Mouse (Mus musculus) hindbrain, postnatal 0 days (tissue): ENCODE measurements at regions not wholly inside any gene's neighbourhood (a gene's known extent, or its start where the extent isn't known, plus 50 kb on each side); places are given as distances from the start of the nearest gene placed in this dataset.

ENCODE experiments used
- ATAC-seq: fragments of 200-750 bp; cut with Nextera tagmentation; 2 replicates; pipeline ENCODE4 v1.8.0; 2017; ENCODE audit warnings: mild to moderate bottlenecking, moderate TSS enrichment, moderate library complexity
- DNase-seq: peaks from one replicate; pipeline ENCODE4 v3.0.0-alpha.2; 2015; ENCODE audit warnings: low spot score
- H3K27ac ChIP-seq: fragments of 300-500 bp; sonication (generic); 2 replicates; pipeline ENCODE4 v1.5.1; 2014; ENCODE audit warnings: mild to moderate bottlenecking
- H3K27me3 ChIP-seq: fragments of 300-500 bp; sonication (generic); 2 replicates; pipeline ENCODE4 v1.6.1; 2014; ENCODE audit warnings: low read length, mixed read lengths; ENCODE audit not compliant: insufficient read depth
- H3K36me3 ChIP-seq: fragments of 300-500 bp; sonication (generic); 2 replicates; pipeline ENCODE4 v1.6.1; 2014; ENCODE audit warnings: low read length, mixed read lengths; ENCODE audit not compliant: insufficient read depth
- H3K4me1 ChIP-seq: fragments of 300-500 bp; sonication (generic); 2 replicates; pipeline ENCODE4 v1.6.1; 2014; ENCODE audit warnings: antibody characterized with exemption, low read length, mixed read lengths; ENCODE audit not compliant: insufficient read depth
- H3K4me2 ChIP-seq: fragments of 300-500 bp; sonication (generic); 2 replicates; pipeline ENCODE4 v1.6.1; 2014; ENCODE audit warnings: low read depth, mild to moderate bottlenecking, low read length, moderate library complexity, mixed read lengths
- H3K4me3 ChIP-seq: fragments of 300-500 bp; sonication (generic); 2 replicates; pipeline ENCODE4 v1.5.1; 2014; ENCODE audit warnings: low read length
- H3K9ac ChIP-seq: fragments of 300-500 bp; sonication (generic); replicated peaks from 2 replicates; pipeline ENCODE4 v1.6.1; 2014; ENCODE audit warnings: mild to moderate bottlenecking, low read length, moderate library complexity, mixed read lengths
- H3K9me3 ChIP-seq: fragments of 300-500 bp; sonication (generic); 2 replicates; pipeline ENCODE4 v1.6.1; 2016; ENCODE audit warnings: low read length, mixed read lengths
- CTCF ChIP-seq: IDR thresholded peaks from 2 replicates; pipeline ENCODE4 v1.5.1; 2016; ENCODE audit warnings: antibody characterized with exemption, control low read depth, low read depth
- WGBS: fragments of 180-500 bp; shearing (Covaris S2); extraction: QIAGEN DNeasy Blood & Tissue Kit; methylation state at CpG from one replicate; pipeline ENCODE4 v1.1.7; 2014; 5-methylcytosine and 5-hydroxymethylcytosine counted together

GRCm38 (mm10) chr1:19899426-19899825 lies 690.7 kb downstream of the Tfap2b start:
- no peak for TF ChIP-seq CTCF
- no peaks in the 10 kb centered on the region for H3K27me3 ChIP-seq
- H3K27ac ChIP-seq, result no peak overlapping the region
- no peak overlapping the region for H3K9ac ChIP-seq
- H3K4me1 ChIP-seq, result no peaks in the 10 kb centered on the region
- DNase-seq (no peak), ATAC-seq (no peak)
- H3K4me2 ChIP-seq, result no peak overlapping the region
- H3K9me3 ChIP-seq, result no peaks in the 10 kb centered on the region
- WGBS, result 48% methylated on average over 5 of the region's 5 CpGs
- no peak overlapping the region for H3K4me3 ChIP-seq
- H3K36me3 ChIP-seq, result no peaks in the 10 kb centered on the region

- no peaks in the 10 kb centered on the region for H3K4me1 ChIP-seq
- TF ChIP-seq CTCF, result no peak
- DNase-seq, result peak; percentile 39
- no peak overlapping the region for H3K4me3 ChIP-seq
- 26% methylated on average over 12 of the region's 12 CpGs for WGBS
- H3K36me3 ChIP-seq, result no peaks in the 10 kb centered on the region
- H3K27me3 ChIP-seq, result no peaks in the 10 kb centered on the region
- H3K4me2 ChIP-seq, result no peak overlapping the region
- no peak overlapping the region for H3K27ac ChIP-seq
- ATAC-seq, result peak; percentile 74; the same call in 1 of the 2 replicates
- H3K9me3 ChIP-seq, result no peaks in the 10 kb centered on the region
- no peak overlapping the region for H3K9ac ChIP-seq
Observed at GRCm38 (mm10) chr1:19899889-19900310, 691.2 kb downstream of the Tfap2b start.

- WGBS, result 45% methylated on average over 2 of the region's 2 CpGs
- ATAC-seq, result no peak
- Histone ChIP-seq H3K9me3 (no peaks in the 10 kb centered on the region), H3K4me1 (no peaks in the 10 kb centered on the region), H3K27me3 (no peaks in the 10 kb centered on the region), H3K36me3 (no peaks in the 10 kb centered on the region), H3K9ac (no peak overlapping the region), H3K27ac (no peak overlapping the region), H3K4me3 (no peak overlapping the region), H3K4me2 (no peak overlapping the region)
- DNase-seq, result no peak
- no peak for TF ChIP-seq CTCF
Observed at GRCm38 (mm10) chr1:19900983-19901531, 692.3 kb downstream of the Tfap2b start.

- ATAC-seq (no peak), DNase-seq (no peak)
- Histone ChIP-seq H3K9me3 (no peaks in the 10 kb centered on the region), H3K36me3 (no peaks in the 10 kb centered on the region), H3K9ac (no peak overlapping the region), H3K27me3 (no peaks in the 10 kb centered on the region), H3K4me3 (no peak overlapping the region), H3K27ac (no peak overlapping the region), H3K4me1 (no peaks in the 10 kb centered on the region), H3K4me2 (no peak overlapping the region)
- WGBS, result 54% methylated on average over 2 of the region's 2 CpGs
- no peak for TF ChIP-seq CTCF
Observed at GRCm38 (mm10) chr1:19912194-19912846, 703.6 kb downstream of the Tfap2b start.

GRCm38 (mm10) chr1:19918762-19919161 lies 699.1 kb downstream of the Pkhd1 start:
- no peaks in the 10 kb centered on the region for H3K36me3 ChIP-seq
- TF ChIP-seq CTCF, result no peak
- DNase-seq (peak; percentile 13), ATAC-seq (no peak)
- H3K4me2 ChIP-seq, result no peak overlapping the region
- no peak overlapping the region for H3K4me3 ChIP-seq
- no peaks in the 10 kb centered on the region for H3K27me3 ChIP-seq
- H3K4me1 ChIP-seq, result no peaks in the 10 kb centered on the region
- H3K27ac ChIP-seq, result no peak overlapping the region
- no peak overlapping the region for H3K9ac ChIP-seq
- H3K9me3 ChIP-seq, result no peaks in the 10 kb centered on the region
- 80% methylated on average over 4 of the region's 4 CpGs for WGBS

- Histone ChIP-seq H3K9ac (no peak overlapping the region), H3K27ac (no peak overlapping the region), H3K27me3 (no peaks in the 10 kb centered on the region), H3K36me3 (no peaks in the 10 kb centered on the region), H3K4me1 (no peaks in the 10 kb centered on the region), H3K9me3 (no peaks in the 10 kb centered on the region), H3K4me2 (no peak overlapping the region), H3K4me3 (no peak overlapping the region)
- 0 out of 2 replicates have a peak, but pooled peaks have one; percentile 21 for TF ChIP-seq CTCF
- WGBS, result 65% methylated on average over 1 of the region's 1 CpGs
- DNase-seq (no peak), ATAC-seq (no peak)
Observed at GRCm38 (mm10) chr1:19927192-19927591, 690.7 kb downstream of the Pkhd1 start.

- no peak for TF ChIP-seq CTCF
- Histone ChIP-seq H3K9me3 (no peaks in the 10 kb centered on the region), H3K4me3 (no peak overlapping the region), H3K36me3 (no peaks in the 10 kb centered on the region), H3K27ac (no peak overlapping the region), H3K4me2 (no peak overlapping the region), H3K4me1 (no peaks in the 10 kb centered on the region), H3K27me3 (no peaks in the 10 kb centered on the region), H3K9ac (no peak overlapping the region)
- DNase-seq, result peak; percentile 4
- WGBS, result 8% methylated on average over 5 of the region's 5 CpGs
- ATAC-seq, result no peak; the same call in 1 of the 2 replicates
Observed at GRCm38 (mm10) chr1:19927736-19928327, 690.0 kb downstream of the Pkhd1 start.
